22 mouse cellular contexts compared by ENCODE assay signal in genomic region chr10:93184351-93184976, GRCm38 (mm10). TPM values are rescaled to one million over a fixed set of nuclear protein-coding genes. Genes with fewer than 3 reads are reported as not detected.
A peak's percentile ranks its signal among the peaks of the same experiment; 100 is the strongest.
DNase-seq lines count a peak whose midpoint lies in the region; ATAC-seq and TF ChIP-seq lines count a peak whose summit lies in the region.
"Had no signal": no experiment of that assay in that cellular context is flagged by ENCODE, and none has a peak within 500 bp of the region (broad histone marks: within the 10 kb centered on the region; RNA-seq: fewer than 3 reads in every experiment).

No protein-coding gene starts in this region.

- no peaks in the 10 kb centered on the region for H3K27me3 ChIP-seq in CH12.LX (replicated peaks)
- H3K27me3 ChIP-seq: kidney, embryonic 15.5 days; neural tube, embryonic 15.5 days; Patski had no signal

- H3K4me1 ChIP-seq in CH12.LX (ENCODE audit: control insufficient read depth in 1 of 2, insufficient read depth in 2 of 2): peaks cover 0 to 25% of the 10 kb centered on the region in 2 experiments; a peak in 2 of 4 replicates

- TF ChIP-seq EP300 in CH12.LX (IDR thresholded peaks at IDR 0.05; ENCODE audit: low read length): no peak

- in situ Hi-C loops in CH12.LX (cut with MboI; ENCODE audit: low pct_ligation_motif_present, low pct_unique_long_range_greater_than_20kb, low sequenced_read_pairs): no loop called here

- no peak overlapping the region for H3K4me2 ChIP-seq in CH12.LX (ENCODE audit: insufficient read depth, low read depth, poor library complexity, severe bottlenecking)
- H3K4me2 ChIP-seq: heart, embryonic 11.5 days; kidney, embryonic 15.5 days; midbrain, embryonic 11.5 days; neural tube, embryonic 15.5 days had no signal

- TF ChIP-seq POLR2A in CH12.LX (IDR thresholded peaks at IDR 0.05; ENCODE audit: low read depth, low read length): no peak

- no peak overlapping the region for H3K27ac ChIP-seq in CH12.LX (ENCODE audit: insufficient read depth, low read depth)
- H3K27ac ChIP-seq: hindbrain, embryonic 10.5 days; kidney, embryonic 15.5 days; macrophage; neural tube, embryonic 15.5 days had no signal

- peaks cover 9% of the 10 kb centered on the region for H3K9me3 ChIP-seq in CH12.LX (replicated peaks; ENCODE audit: low read length)
- H3K9me3 ChIP-seq: G1E; hindbrain, embryonic 10.5 days; kidney, embryonic 15.5 days; neural tube, embryonic 15.5 days had no signal

- no peak for TF ChIP-seq RAD21 in CH12.LX (IDR thresholded peaks at IDR 0.05; ENCODE audit: low read depth, low read length)

- H3K4me3 ChIP-seq in CH12.LX (replicated peaks in 1 of 3; ENCODE audit: low read depth in 2 of 3, low read length in 2 of 3, poor library complexity in 1 of 3): no peak overlapping the region
- H3K4me3 ChIP-seq: hindbrain, embryonic 10.5 days; kidney, embryonic 15.5 days; neural tube, embryonic 15.5 days had no signal

- TF ChIP-seq CTCF in CH12.LX (conservative IDR thresholded peaks at IDR 0.05 in 1 of 2, IDR thresholded peaks at IDR 0.05 in 1 of 2; ENCODE audit: low read depth in 2 of 2, low read length in 2 of 2): no peak

- peak; percentile 7 for ATAC-seq in activated CD4-positive, CD25-positive, alpha-beta regulatory T cell, adult 4 months
- ATAC-seq in megakaryocyte progenitor cell, adult 5-6 weeks (replicated peaks; ENCODE audit: poor library complexity): 0 out of 2 replicates have a peak, but pooled peaks have one; percentile 15
- ATAC-seq: hindbrain, embryonic 16.5 days; intestine, postnatal 0 days; Patski had no signal

- no peak overlapping the region for H3K9ac ChIP-seq in CH12.LX (ENCODE audit: insufficient read depth, low read depth)
- H3K9ac ChIP-seq: kidney, embryonic 15.5 days; neural tube, embryonic 15.5 days had no signal

- dilution Hi-C loops in CH12.LX (cut with MboI; ENCODE audit: extremely low pct_ligation_motif_present, extremely low pct_unique_long_range_greater_than_20kb, low sequenced_read_pairs): no loop called here

- H3K79me2 ChIP-seq in CH12.LX (replicated peaks; ENCODE audit: control insufficient read depth, extremely low read depth, insufficient read depth, poor library complexity, severe bottlenecking): peaks cover 64% of the 10 kb centered on the region

- H3K36me3 ChIP-seq in CH12.LX (replicated peaks in 1 of 2; ENCODE audit: control insufficient read depth in 1 of 2, insufficient read depth in 1 of 2, low read length in 1 of 2): peaks cover 0 to 33% of the 10 kb centered on the region in 2 experiments
- H3K36me3 ChIP-seq: hindbrain, embryonic 10.5 days; kidney, embryonic 15.5 days; neural tube, embryonic 15.5 days had no signal

- DNase-seq in 416B (ENCODE audit: low read depth): peak; percentile 79
- no peak for DNase-seq in CH12.LX (ENCODE audit: extremely low read depth)
- no peak for DNase-seq in embryo, embryonic 10 days (ENCODE audit: low spot score)
- no peak for DNase-seq in layer of hippocampus, adult 9-11 months
- no peak for DNase-seq in kidney, postnatal 4 days
- DNase-seq: adrenal gland, postnatal 10 days; B cell, adult 2 months; cerebellum, adult 8-10 months; gastrocnemius, postnatal 36 days; kidney, postnatal 36 days had no signal

TF ChIP-seq in CH12.LX, 34 proteins besides CTCF, POLR2A, EP300 and RAD21:
- TF ChIP-seq NELFE (IDR thresholded peaks at IDR 0.05; ENCODE audit: low read depth, low read length) (no peak), ZNF384 (IDR thresholded peaks at IDR 0.05; ENCODE audit: low read depth, low read length) (peak; percentile 76)

RNA-seq across cellular contexts. Expression of gene Cdk17, which starts 23.8 kb away (rescaled TPM):
- 26.4 and 28.5 TPM in 2 replicates for total RNA-seq in CH12.LX (2012; rRNA removed)
- total RNA-seq in CH12.LX (2014; rRNA removed): 51.3 and 53.9 TPM in 2 replicates
- 20.0 and 23.4 TPM in 2 replicates for polyA plus RNA-seq in CH12.LX (2012; ENCODE audit: insufficient read length, low read depth)
- 10 to 100 TPM; 32.3 to 44.2 TPM for polyA plus RNA-seq in activated CD4-positive, CD25-positive, alpha-beta regulatory T cell, adult 4 months (2017; shearing (Covaris generic))
- total RNA-seq in megakaryocyte progenitor cell, adult 5-6 weeks (2015): 36.8 and 43.6 TPM in 2 replicates
- 37.6 and 44.9 TPM in 2 replicates for total RNA-seq in megakaryocyte progenitor cell, adult 5-6 weeks (2017)
